Mouse (Mus musculus) hindbrain, postnatal 0 days (tissue): ENCODE results near the gene Slc17a7. TPM values are rescaled to one million over a fixed set of nuclear protein-coding genes. Genes with fewer than 3 reads are reported as not detected.
A peak's percentile ranks its signal among the peaks of the same experiment; 100 is the strongest.

Experiments
- ATAC-seq: fragments of 200-750 bp; cut with Nextera tagmentation; 2 replicates; pipeline ENCODE4 v1.8.0; 2017; ENCODE audit warnings: mild to moderate bottlenecking, moderate TSS enrichment, moderate library complexity
- DNase-seq: peaks from one replicate; pipeline ENCODE4 v3.0.0-alpha.2; 2015; ENCODE audit warnings: low spot score
- H3K27ac ChIP-seq: fragments of 300-500 bp; sonication (generic); 2 replicates; pipeline ENCODE4 v1.5.1; 2014; ENCODE audit warnings: mild to moderate bottlenecking
- H3K27me3 ChIP-seq: fragments of 300-500 bp; sonication (generic); 2 replicates; pipeline ENCODE4 v1.6.1; 2014; ENCODE audit warnings: low read length, mixed read lengths; ENCODE audit not compliant: insufficient read depth
- H3K36me3 ChIP-seq: fragments of 300-500 bp; sonication (generic); 2 replicates; pipeline ENCODE4 v1.6.1; 2014; ENCODE audit warnings: low read length, mixed read lengths; ENCODE audit not compliant: insufficient read depth
- H3K4me1 ChIP-seq: fragments of 300-500 bp; sonication (generic); 2 replicates; pipeline ENCODE4 v1.6.1; 2014; ENCODE audit warnings: antibody characterized with exemption, low read length, mixed read lengths; ENCODE audit not compliant: insufficient read depth
- H3K4me2 ChIP-seq: fragments of 300-500 bp; sonication (generic); 2 replicates; pipeline ENCODE4 v1.6.1; 2014; ENCODE audit warnings: low read depth, mild to moderate bottlenecking, low read length, moderate library complexity, mixed read lengths
- H3K4me3 ChIP-seq: fragments of 300-500 bp; sonication (generic); 2 replicates; pipeline ENCODE4 v1.5.1; 2014; ENCODE audit warnings: low read length
- H3K9ac ChIP-seq: fragments of 300-500 bp; sonication (generic); replicated peaks from 2 replicates; pipeline ENCODE4 v1.6.1; 2014; ENCODE audit warnings: mild to moderate bottlenecking, low read length, moderate library complexity, mixed read lengths
- H3K9me3 ChIP-seq: fragments of 300-500 bp; sonication (generic); 2 replicates; pipeline ENCODE4 v1.6.1; 2016; ENCODE audit warnings: low read length, mixed read lengths
- CTCF ChIP-seq: IDR thresholded peaks from 2 replicates; pipeline ENCODE4 v1.5.1; 2016; ENCODE audit warnings: antibody characterized with exemption, control low read depth, low read depth
- WGBS: fragments of 180-500 bp; shearing (Covaris S2); extraction: QIAGEN DNeasy Blood & Tissue Kit; methylation state at CpG from one replicate; pipeline ENCODE4 v1.1.7; 2014; 5-methylcytosine and 5-hydroxymethylcytosine counted together
- polyA plus RNA-seq: library from polyadenylated mRNA; unstranded; fragments of >200 nt; fragmentation: Nextera tagmentation; extraction: Ambion mirVana; gene quantifications from 2 replicates; pipeline ENCODE4 v1.2.1, GENCODE M21; 2015
- total RNA-seq: library from RNA; depleted of rRNA; stranded (reverse); fragments of >200 nt; gene quantifications from 2 replicates; pipeline ENCODE4 v1.2.3, GENCODE M21; 2014

The Slc17a7 gene
- total and polyA plus RNA-seq, 2 experiments from 2014 or later = 4.6 to 13.5 TPM

GRCm38 (mm10) chr7:45174567-45175280 lies 11.0 kb downstream of the Slc17a7 start:
- H3K27ac ChIP-seq = no peak overlapping the region
- no peak overlapping the region for H3K4me2 ChIP-seq
- no peaks in the 10 kb centered on the region for H3K36me3 ChIP-seq
- no peak for TF ChIP-seq CTCF
- no peak overlapping the region for H3K9ac ChIP-seq
- H3K4me1 ChIP-seq = no peaks in the 10 kb centered on the region
- H3K27me3 ChIP-seq = peaks cover 63% of the 10 kb centered on the region
- DNase-seq (no peak), ATAC-seq (no peak)
- no peak overlapping the region; the same call in 1 of the 2 replicates for H3K4me3 ChIP-seq
- 5% methylated on average over 27 of the region's 29 CpGs for WGBS
- no peaks in the 10 kb centered on the region for H3K9me3 ChIP-seq

GRCm38 (mm10) chr7:45175398-45175797 lies 11.6 kb downstream of the Slc17a7 start:
- Histone ChIP-seq H3K4me1 (no peaks in the 10 kb centered on the region), H3K4me3 (no peak overlapping the region), H3K27me3 (peaks cover 65% of the 10 kb centered on the region), H3K4me2 (no peak overlapping the region), H3K9ac (no peak overlapping the region), H3K27ac (no peak overlapping the region), H3K9me3 (no peaks in the 10 kb centered on the region), H3K36me3 (no peaks in the 10 kb centered on the region)
- ATAC-seq = no peak
- 4% methylated on average over 13 of the region's 13 CpGs for WGBS
- DNase-seq = no peak
- TF ChIP-seq CTCF = no peak

GRCm38 (mm10) chr7:45175929-45176328 lies 12.2 kb downstream of the Slc17a7 start:
- Histone ChIP-seq H3K9me3 (no peaks in the 10 kb centered on the region), H3K36me3 (no peaks in the 10 kb centered on the region), H3K27ac (no peak overlapping the region), H3K4me3 (peak overlapping the region; percentile 24), H3K4me1 (no peaks in the 10 kb centered on the region), H3K9ac (0 out of 2 replicates have a peak overlapping the region, but pooled peaks have one; percentile 9), H3K4me2 (peak overlapping the region; percentile 45), H3K27me3 (peaks cover 70% of the 10 kb centered on the region)
- under 1% methylated on average over 23 of the region's 23 CpGs for WGBS
- DNase-seq (no peak), ATAC-seq (no peak)
- TF ChIP-seq CTCF = no peak

GRCm38 (mm10) chr7:45176356-45176755 lies 12.6 kb downstream of the Slc17a7 start:
- Histone ChIP-seq H3K4me1 (no peaks in the 10 kb centered on the region), H3K27ac (no peak overlapping the region), H3K4me2 (peak overlapping the region; percentile 45), H3K9ac (0 out of 2 replicates have a peak overlapping the region, but pooled peaks have one; percentile 9), H3K27me3 (peaks cover 74% of the 10 kb centered on the region), H3K4me3 (peak overlapping the region; percentile 24), H3K9me3 (no peaks in the 10 kb centered on the region), H3K36me3 (no peaks in the 10 kb centered on the region)
- DNase-seq (no peak), ATAC-seq (no peak)
- 3% methylated on average over 30 of the region's 31 CpGs for WGBS
- TF ChIP-seq CTCF = no peak

DNA sequence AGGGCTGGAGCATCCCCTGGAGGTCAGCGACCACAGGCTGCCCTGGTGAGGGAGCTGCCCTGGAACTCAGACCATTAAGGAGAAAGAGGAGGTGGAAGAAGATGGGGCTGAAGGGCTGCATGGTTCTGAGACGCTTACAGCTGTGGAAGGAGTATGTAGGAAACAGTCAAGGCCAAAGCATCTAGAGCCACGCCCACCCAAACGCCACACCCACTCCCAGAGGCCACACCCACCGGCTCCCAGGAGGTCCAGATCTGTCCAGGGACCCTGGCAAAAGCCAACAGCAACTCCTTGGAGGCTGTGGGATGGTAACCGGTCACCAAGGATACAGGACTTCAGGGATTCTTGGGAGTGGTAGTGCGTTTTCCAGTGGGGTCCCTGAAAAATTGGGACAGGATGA lies 14.8 kb downstream of the Slc17a7 start:
- Histone ChIP-seq H3K4me2 (no peak overlapping the region), H3K9me3 (no peaks in the 10 kb centered on the region), H3K36me3 (no peaks in the 10 kb centered on the region), H3K27me3 (peaks cover 94% of the 10 kb centered on the region), H3K9ac (no peak overlapping the region), H3K27ac (no peak overlapping the region), H3K4me1 (no peaks in the 10 kb centered on the region), H3K4me3 (no peak overlapping the region)
- no peak for TF ChIP-seq CTCF
- DNase-seq = no peak
- WGBS = 20% methylated on average over 7 of the region's 7 CpGs
- ATAC-seq = no peak

GRCm38 (mm10) chr7:45179469-45179868 lies 15.7 kb downstream of the Slc17a7 start, which contains the start of gene Gfy:
Gene Gfy (minus strand): TSS chr7:45179569.
- DNase-seq (no peak), ATAC-seq (no peak)
- no peak within 1 kb of the TSS for H3K4me2 ChIP-seq
- WGBS = 26% methylated on average over 7 of the region's 7 CpGs
- no peaks in the 10 kb centered on the region for H3K4me1 ChIP-seq
- H3K36me3 ChIP-seq = no peaks in the 10 kb centered on the region
- no peak within 1 kb of the TSS for H3K27ac ChIP-seq
- no peak within 1 kb of the TSS for H3K4me3 ChIP-seq
- no peaks in the 10 kb centered on the region for H3K9me3 ChIP-seq
- no peak for TF ChIP-seq CTCF
- H3K27me3 ChIP-seq = peaks cover 95% of the 10 kb centered on the region
- no peak within 1 kb of the TSS for H3K9ac ChIP-seq

DNA sequence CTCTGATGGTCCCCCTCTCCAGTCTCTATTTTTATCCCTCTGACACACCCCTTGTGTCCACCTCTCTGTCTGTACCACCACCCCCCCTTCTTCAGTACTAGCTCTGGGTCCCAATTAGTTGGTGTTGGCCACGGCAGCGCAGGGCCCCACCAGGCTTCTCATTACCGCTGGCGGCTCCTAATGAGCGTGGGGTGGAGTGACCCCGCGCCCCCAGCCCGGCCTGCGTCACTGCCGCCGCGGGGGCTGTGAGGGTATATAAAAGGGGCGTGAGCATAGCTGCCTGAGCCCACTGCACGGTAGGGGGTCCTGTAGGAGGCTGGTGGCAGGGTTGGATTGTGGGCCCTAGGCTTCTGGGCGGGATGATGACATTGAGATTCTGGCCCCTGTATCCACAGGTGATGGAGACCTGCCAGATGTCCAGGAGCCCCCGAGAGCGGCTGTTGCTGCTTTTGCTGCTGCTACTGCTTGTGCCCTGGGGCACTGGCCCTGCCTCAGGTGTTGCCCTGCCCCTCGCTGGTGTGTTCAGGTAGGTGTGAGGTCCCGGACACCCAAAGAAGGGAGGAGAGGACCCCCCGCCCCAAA lies 17.2 kb downstream of the Slc17a7 start, which contains the start of gene Pth2:
Pth2 (plus strand) TSS at position 100 of the 582 bp plus-strand sequence.
- no peaks in the 10 kb centered on the region for H3K36me3 ChIP-seq
- no peaks in the 10 kb centered on the region for H3K4me1 ChIP-seq
- no peak within 1 kb of the TSS for H3K27ac ChIP-seq
- H3K9ac ChIP-seq = no peak within 1 kb of the TSS
- ATAC-seq (no peak), DNase-seq (no peak)
- peak within 1 kb of the TSS; percentile 55 for H3K4me2 ChIP-seq
- TF ChIP-seq CTCF = no peak
- 24% methylated on average over 20 of the region's 20 CpGs for WGBS
- peaks cover 85% of the 10 kb centered on the region for H3K27me3 ChIP-seq
- no peaks in the 10 kb centered on the region for H3K9me3 ChIP-seq
- H3K4me3 ChIP-seq = peak within 1 kb of the TSS; percentile 31
